In genomic region chr7:126862147-126862784, GRCm38 (mm10) we compare ENCODE assay signal across 1 mouse cellular context.
A peak's percentile ranks its signal among the peaks of the same experiment; 100 is the strongest.
TF ChIP-seq lines count a peak whose summit lies in the region.

Gene Ino80e, minus strand, starts transcription at chr7:126862377.

TF ChIP-seq in CH12.LX, 34 proteins besides CTCF, POLR2A, EP300 and RAD21 (continued from another document):
- TF ChIP-seq UBTF (IDR thresholded peaks at IDR 0.05; ENCODE audit: low read depth, low read length) (0 out of 2 replicates have a peak, but pooled peaks have one; percentile 57), MXI1 (IDR thresholded peaks at IDR 0.05; ENCODE audit: low read depth, low read length) (peak; percentile 98), USF1 (IDR thresholded peaks at IDR 0.05; ENCODE audit: low read depth, low read length) (no peak; the same call in 1 of the 2 replicates), NRF1 (IDR thresholded peaks at IDR 0.05; ENCODE audit: low read depth, low read length) (peak; percentile 94), SIN3A (IDR thresholded peaks at IDR 0.05; ENCODE audit: low read length) (peak; percentile 77), E2F4 (IDR thresholded peaks at IDR 0.05; ENCODE audit: insufficient replicate concordance, low read depth, low read length) (peak; percentile 92), CHD1 (IDR thresholded peaks at IDR 0.05; ENCODE audit: low read depth, low read length) (no peak), SMC3 (IDR thresholded peaks at IDR 0.05; ENCODE audit: low read depth, low read length) (no peak)
